Comparison of ENCODE assay signal across 8 mouse cellular contexts in the genomic region with DNA sequence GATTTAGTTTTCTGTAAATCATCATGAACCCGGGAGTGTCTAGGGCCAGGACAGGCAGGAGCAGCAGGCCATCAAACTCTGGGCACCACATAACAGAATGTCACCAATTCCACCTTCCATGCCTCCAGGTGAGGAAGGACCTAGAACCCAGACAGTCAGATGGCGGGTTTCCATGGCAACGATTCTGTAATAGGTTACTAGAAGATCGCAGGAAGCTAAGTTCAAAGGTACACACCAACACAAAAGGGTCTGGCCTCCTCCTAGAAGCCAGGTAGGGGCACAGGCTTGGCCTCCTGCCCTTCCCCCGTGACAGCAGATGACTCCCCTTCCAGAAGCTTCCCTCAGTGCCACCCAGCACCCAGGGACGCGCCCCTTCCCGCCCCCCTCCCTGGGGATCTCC. TPM values are rescaled to one million over a fixed set of nuclear protein-coding genes. Genes with fewer than 3 reads are reported as not detected.
A peak's percentile ranks its signal among the peaks of the same experiment; 100 is the strongest.
DNase-seq lines count a peak whose midpoint lies in the region; ATAC-seq and TF ChIP-seq lines count a peak whose summit lies in the region.

No protein-coding gene starts in this region.

- DNase-seq in gastrocnemius, adult 18-20 months (ENCODE audit: low spot score), result peak; percentile 20
- DNase-seq in gastrocnemius, postnatal 14 days, result no peak
- peak; percentile 4 for DNase-seq in embryo, embryonic 9.5 days (ENCODE audit: extremely low spot score)
- DNase-seq in kidney, postnatal 0 days (ENCODE audit: low spot score), result peak; percentile 61
- peak; percentile 34 for DNase-seq in liver, embryonic 11.5 days (ENCODE audit: low spot score)
- DNase-seq in naive thymus-derived CD4-positive, alpha-beta T cell, adult 2 months (ENCODE audit: low read depth), result peak; percentile 25
- DNase-seq in thymus, postnatal 4 days, result peak; percentile 51

- H3K27ac ChIP-seq in heart, embryonic 14.5 days (replicated peaks in 1 of 2; ENCODE audit: control insufficient read depth in 1 of 2, insufficient read depth in 1 of 2, low read depth in 2 of 2, low read length in 2 of 2), result peak overlapping the region in 1 of 2 experiments; percentile 75; a peak in 2 of 4 replicates
- H3K27ac ChIP-seq in kidney, postnatal 0 days, result peak overlapping the region; percentile 91
- H3K27ac ChIP-seq in liver, embryonic 11.5 days (ENCODE audit: low read depth, low read length), result no peak overlapping the region

- peaks cover 3 to 16% of the 10 kb centered on the region in 2 experiments for H3K4me1 ChIP-seq in heart, embryonic 14.5 days (ENCODE audit: control insufficient read depth in 2 of 2, insufficient read depth in 2 of 2, low read length in 2 of 2)
- no peaks in the 10 kb centered on the region; the same call in 1 of the 2 replicates for H3K4me1 ChIP-seq in kidney, postnatal 0 days (replicated peaks; ENCODE audit: insufficient read depth, low read length)
- H3K4me1 ChIP-seq in liver, embryonic 11.5 days (replicated peaks; ENCODE audit: control insufficient read depth, insufficient read depth, low read length), result peaks cover 8% of the 10 kb centered on the region

- intact Hi-C loops in gastrocnemius, postnatal 14 days (cut with DNase I; ENCODE audit: low total_unique reads), result loop anchor here (10.0 kb wide), 1 partner anchor 76 kb away; no protein-coding TSS in a partner anchor

- peak overlapping the region; percentile 67 to 79 for H3K4me3 ChIP-seq in heart, embryonic 14.5 days (ENCODE audit: control insufficient read depth in 1 of 2, insufficient read depth in 1 of 2, low read depth in 1 of 2, low read length in 2 of 2)
- H3K4me3 ChIP-seq in kidney, postnatal 0 days (replicated peaks; ENCODE audit: low read depth, low read length), result peak overlapping the region; percentile 79
- H3K4me3 ChIP-seq in liver, embryonic 11.5 days (ENCODE audit: low read depth, low read length), result peak overlapping the region; percentile 71

- no peaks in the 10 kb centered on the region for H3K9me3 ChIP-seq in heart, embryonic 14.5 days (ENCODE audit: control insufficient read depth, low read length)
- H3K9me3 ChIP-seq in kidney, postnatal 0 days (replicated peaks; ENCODE audit: low read length), result no peaks in the 10 kb centered on the region
- no peaks in the 10 kb centered on the region for H3K9me3 ChIP-seq in liver, embryonic 11.5 days (ENCODE audit: control insufficient read depth, low read length)

- no peak for ATAC-seq in heart, embryonic 14.5 days (ENCODE audit: insufficient number of reproducible peaks, insufficient read depth, low FRiP score, low read depth)
- 0 out of 2 replicates have a peak, but pooled peaks have one; percentile 0 for ATAC-seq in kidney, postnatal 0 days (replicated peaks; ENCODE audit: low FRiP score, low read depth)
- no peak for ATAC-seq in liver, embryonic 11.5 days (replicated peaks; ENCODE audit: low FRiP score)

- H3K9ac ChIP-seq in heart, embryonic 14.5 days (ENCODE audit: low read length), result peak overlapping the region; percentile 89
- H3K9ac ChIP-seq in kidney, postnatal 0 days (ENCODE audit: low read depth, low read length), result peak overlapping the region; percentile 90
- H3K9ac ChIP-seq in liver, embryonic 11.5 days (ENCODE audit: low read depth, low read length), result peak overlapping the region; percentile 73

- no peaks in the 10 kb centered on the region for H3K27me3 ChIP-seq in heart, embryonic 14.5 days (ENCODE audit: control insufficient read depth, insufficient read depth, low read length)
- H3K27me3 ChIP-seq in kidney, postnatal 0 days (ENCODE audit: insufficient read depth, low read length), result no peaks in the 10 kb centered on the region
- H3K27me3 ChIP-seq in liver, embryonic 11.5 days (replicated peaks; ENCODE audit: control insufficient read depth, insufficient read depth, low read length), result no peaks in the 10 kb centered on the region

- no peak for TF ChIP-seq CTCF in kidney, postnatal 0 days (IDR thresholded peaks at IDR 0.05; ENCODE audit: low read depth)

- peaks cover 12% of the 10 kb centered on the region for H3K36me3 ChIP-seq in heart, embryonic 14.5 days (ENCODE audit: control insufficient read depth, insufficient read depth, low read length)
- H3K36me3 ChIP-seq in kidney, postnatal 0 days (ENCODE audit: insufficient read depth, low read length), result 0 out of 2 replicates have a peak, but pooled peaks cover 16% of the 10 kb centered on the region
- no peaks in the 10 kb centered on the region for H3K36me3 ChIP-seq in liver, embryonic 11.5 days (ENCODE audit: control insufficient read depth, insufficient read depth, low read length)

- 18% methylated on average over 8 of the region's 8 CpGs for WGBS in heart, embryonic 14.5 days
- WGBS in kidney, postnatal 0 days, result 10% methylated on average over 8 of the region's 8 CpGs
- 16% methylated on average over 8 of the region's 8 CpGs for WGBS in liver, embryonic 11.5 days

- H3K4me2 ChIP-seq in heart, embryonic 14.5 days (ENCODE audit: low read length), result peak overlapping the region; percentile 95
- peak overlapping the region; percentile 73 for H3K4me2 ChIP-seq in kidney, postnatal 0 days (ENCODE audit: low read length)
- H3K4me2 ChIP-seq in liver, embryonic 11.5 days, result peak overlapping the region; percentile 90

RNA-seq across cellular contexts. Expression of a gene that starts 0.7 kb away (rescaled TPM):
- 1 to 10 TPM; 3.3 to 6.2 TPM for total RNA-seq in gastrocnemius, adult 18-20 months (2021)
- 1 to 10 TPM; 6.7 to 6.8 TPM for total RNA-seq in gastrocnemius, postnatal 14 days (2021)
- 18.8 and 22.1 TPM in 2 replicates for polyA plus RNA-seq in heart, embryonic 14.5 days (2014; fragmentation: Nextera tagmentation; extraction: Ambion mirVana)
- polyA plus RNA-seq in kidney, postnatal 0 days (2015; fragmentation: Nextera tagmentation; extraction: Ambion mirVana), result 26.1 and 29.7 TPM in 2 replicates
- 8.1 and 8.5 TPM in 2 replicates for polyA plus RNA-seq in liver, embryonic 11.5 days (2014; fragmentation: Nextera tagmentation; extraction: Ambion mirVana)
